Mouse (Mus musculus) erythroblast, embryonic 14.5 days (primary cell): Measurements from ENCODE around the gene Vrk2.

ENCODE experiments used
- GATA1 ChIP-seq: IDR thresholded peaks from 2 replicates; pipeline ENCODE4 v1.6.1; 2012; ENCODE audit warnings: low read length, inconsistent platforms, mixed read lengths
- TAL1 ChIP-seq: IDR thresholded peaks from 3 replicates; pipeline ENCODE4 v1.6.1; 2012; ENCODE audit warnings: low read length, inconsistent platforms, mixed read lengths

DNA sequence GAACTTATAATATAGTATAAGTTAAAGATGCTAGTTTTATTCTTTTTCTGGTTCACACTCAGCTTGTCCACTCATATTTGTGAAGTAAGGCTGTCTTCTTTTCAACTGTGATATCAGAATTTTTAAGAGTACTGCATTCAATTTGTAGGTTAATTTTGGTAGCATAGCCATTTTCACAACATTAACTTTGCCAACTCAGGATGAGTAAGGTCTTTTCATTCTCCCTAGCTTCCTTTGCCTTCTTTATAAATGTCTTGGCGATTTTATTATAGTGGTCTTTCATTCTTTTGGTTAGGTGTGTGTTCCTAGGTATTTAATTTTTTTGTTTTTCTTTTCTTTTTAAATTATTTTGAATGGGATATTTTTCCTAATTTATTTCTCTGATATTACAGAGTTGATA is 143.2 kb downstream of the Vrk2 start:
- TF ChIP-seq GATA1 (no peak), TAL1 (no peak)
